Mouse (Mus musculus): ENCODE measurements around the gene Rab5c. TPM values are rescaled to one million over a fixed set of nuclear protein-coding genes. Genes with fewer than 3 reads are reported as not detected.
A peak's percentile ranks its signal among the peaks of the same experiment; 100 is the strongest.

Rab5c gene
- polyA plus RNA-seq, 2 experiments, result 73.2 to 188 TPM

DNA sequence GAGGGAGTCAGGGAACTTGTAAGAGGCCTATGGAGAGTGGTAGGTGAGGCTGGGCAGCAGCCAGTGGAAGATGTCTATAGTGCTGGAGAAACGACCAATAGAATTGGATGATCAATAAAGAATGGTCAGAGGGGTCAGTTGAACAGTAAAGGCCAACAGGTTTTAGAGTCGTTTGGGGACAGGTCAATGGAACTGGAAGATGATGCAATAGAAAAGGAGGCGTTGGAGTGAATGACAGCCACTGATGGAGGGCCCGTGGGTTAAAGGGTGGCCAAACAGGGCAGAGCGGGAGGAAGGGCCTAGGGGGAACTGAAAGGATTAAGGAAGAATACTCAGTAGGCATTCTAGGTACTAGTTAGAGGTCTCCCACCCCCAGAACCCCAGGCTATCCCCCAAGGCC lies 9.1 kb upstream of the Rab5c start:
- ATAC-seq (ENCODE audit: low FRiP score, low read depth) (no peak), DNase-seq (ENCODE audit: low spot score) (no peak)
- H3K9me3 ChIP-seq (ENCODE audit: control insufficient read depth, low read length), result no peaks in the 10 kb centered on the region
- H3K9ac ChIP-seq (ENCODE audit: low read depth, low read length, severe bottlenecking), result no peak overlapping the region
- WGBS, result 68% methylated on average over 5 of the region's 5 CpGs
- H3K27me3 ChIP-seq (ENCODE audit: control insufficient read depth, insufficient read depth, low read length), result no peaks in the 10 kb centered on the region
- no peak overlapping the region for H3K4me2 ChIP-seq (replicated peaks; ENCODE audit: low read depth, low read length, severe bottlenecking)
- TF ChIP-seq POLR2A (IDR thresholded peaks at IDR 0.05; ENCODE audit: borderline replicate concordance, extremely low read depth, insufficient read depth, insufficient read length), result no peak
- no peak overlapping the region for H3K4me3 ChIP-seq (replicated peaks; ENCODE audit: low read length)
- H3K36me3 ChIP-seq (ENCODE audit: control insufficient read depth, insufficient read depth, low read length), result no peaks in the 10 kb centered on the region
- H3K4me1 ChIP-seq (ENCODE audit: control insufficient read depth, insufficient read depth, low read length), result no peaks in the 10 kb centered on the region
- no peak overlapping the region for H3K27ac ChIP-seq (replicated peaks; ENCODE audit: low read depth, low read length)

GRCm38 (mm10) chr11:100746546-100746945 lies 8.5 kb upstream of the Rab5c start:
- TF ChIP-seq POLR2A (IDR thresholded peaks at IDR 0.05; ENCODE audit: borderline replicate concordance, extremely low read depth, insufficient read depth, insufficient read length), result no peak
- H3K4me2 ChIP-seq (replicated peaks; ENCODE audit: low read depth, low read length, severe bottlenecking), result no peak overlapping the region
- no peak overlapping the region for H3K27ac ChIP-seq (replicated peaks; ENCODE audit: low read depth, low read length)
- no peaks in the 10 kb centered on the region for H3K36me3 ChIP-seq (ENCODE audit: control insufficient read depth, insufficient read depth, low read length)
- no peak overlapping the region for H3K9ac ChIP-seq (ENCODE audit: low read depth, low read length, severe bottlenecking)
- DNase-seq (ENCODE audit: low spot score) (no peak), ATAC-seq (ENCODE audit: low FRiP score, low read depth) (no peak)
- H3K4me3 ChIP-seq (replicated peaks; ENCODE audit: low read length), result no peak overlapping the region
- WGBS, result 82% methylated on average over 10 of the region's 10 CpGs
- H3K4me1 ChIP-seq (ENCODE audit: control insufficient read depth, insufficient read depth, low read length), result no peaks in the 10 kb centered on the region
- H3K9me3 ChIP-seq (ENCODE audit: control insufficient read depth, low read length), result no peaks in the 10 kb centered on the region
- no peaks in the 10 kb centered on the region for H3K27me3 ChIP-seq (ENCODE audit: control insufficient read depth, insufficient read depth, low read length)

GRCm38 (mm10) chr11:100745085-100745484 lies 7.1 kb upstream of the Rab5c start:
- Histone ChIP-seq H3K4me1 (ENCODE audit: control insufficient read depth, insufficient read depth, low read length) (no peaks in the 10 kb centered on the region), H3K9ac (ENCODE audit: low read depth, low read length, severe bottlenecking) (no peak overlapping the region; the same call in 1 of the 2 replicates), H3K27ac (replicated peaks; ENCODE audit: low read depth, low read length) (no peak overlapping the region), H3K4me2 (replicated peaks; ENCODE audit: low read depth, low read length, severe bottlenecking) (no peak overlapping the region), H3K9me3 (ENCODE audit: control insufficient read depth, low read length) (no peaks in the 10 kb centered on the region), H3K27me3 (ENCODE audit: control insufficient read depth, insufficient read depth, low read length) (no peaks in the 10 kb centered on the region), H3K36me3 (ENCODE audit: control insufficient read depth, insufficient read depth, low read length) (no peaks in the 10 kb centered on the region), H3K4me3 (replicated peaks; ENCODE audit: low read length) (no peak overlapping the region)
- WGBS, result 18% methylated on average over 6 of the region's 6 CpGs
- ATAC-seq (ENCODE audit: low FRiP score, low read depth) (no peak), DNase-seq (ENCODE audit: low spot score) (peak; percentile 27)
- TF ChIP-seq POLR2A (IDR thresholded peaks at IDR 0.05; ENCODE audit: borderline replicate concordance, extremely low read depth, insufficient read depth, insufficient read length), result no peak

GRCm38 (mm10) chr11:100741348-100741747 lies 3.3 kb upstream of the Rab5c start:
- Histone ChIP-seq H3K27ac (replicated peaks; ENCODE audit: low read depth, low read length) (no peak overlapping the region), H3K9me3 (ENCODE audit: control insufficient read depth, low read length) (no peaks in the 10 kb centered on the region), H3K4me3 (replicated peaks; ENCODE audit: low read length) (no peak overlapping the region), H3K4me2 (replicated peaks; ENCODE audit: low read depth, low read length, severe bottlenecking) (no peak overlapping the region), H3K4me1 (ENCODE audit: control insufficient read depth, insufficient read depth, low read length) (peaks cover 7% of the 10 kb centered on the region; the same call in 1 of the 2 replicates), H3K36me3 (ENCODE audit: control insufficient read depth, insufficient read depth, low read length) (no peaks in the 10 kb centered on the region), H3K9ac (ENCODE audit: low read depth, low read length, severe bottlenecking) (no peak overlapping the region), H3K27me3 (ENCODE audit: control insufficient read depth, insufficient read depth, low read length) (no peaks in the 10 kb centered on the region)
- TF ChIP-seq POLR2A (IDR thresholded peaks at IDR 0.05; ENCODE audit: borderline replicate concordance, extremely low read depth, insufficient read depth, insufficient read length), result no peak
- DNase-seq (ENCODE audit: low spot score), result no peak
- no peak for ATAC-seq (ENCODE audit: low FRiP score, low read depth)
- 69% methylated on average over 6 of the region's 6 CpGs for WGBS

DNA sequence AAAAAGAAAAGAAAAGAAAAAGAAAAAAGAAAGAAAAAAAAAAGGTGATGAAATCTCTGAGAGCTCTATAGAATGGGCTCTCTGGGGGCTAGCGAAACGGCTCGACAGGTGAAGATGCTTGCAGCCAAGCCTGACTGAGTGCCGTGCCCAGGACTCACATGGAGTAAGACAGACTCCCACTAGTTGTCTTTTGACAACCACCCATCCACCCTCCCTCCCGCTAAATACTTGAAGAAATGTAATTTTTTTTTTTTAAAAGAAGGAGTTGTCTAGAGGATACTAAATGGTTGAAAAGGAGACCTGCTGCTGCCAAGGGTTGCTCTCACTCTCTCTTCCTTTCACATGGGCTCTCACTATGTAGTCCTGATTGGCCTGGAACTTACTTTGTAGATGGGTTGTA lies 734 bp upstream of the Rab5c start:
- ATAC-seq (ENCODE audit: low FRiP score, low read depth) (no peak), DNase-seq (ENCODE audit: low spot score) (no peak)
- no peak for TF ChIP-seq POLR2A (IDR thresholded peaks at IDR 0.05; ENCODE audit: borderline replicate concordance, extremely low read depth, insufficient read depth, insufficient read length)
- Histone ChIP-seq H3K4me1 (ENCODE audit: control insufficient read depth, insufficient read depth, low read length) (peaks cover 7% of the 10 kb centered on the region; the same call in 1 of the 2 replicates), H3K9me3 (ENCODE audit: control insufficient read depth, low read length) (no peaks in the 10 kb centered on the region), H3K4me3 (replicated peaks; ENCODE audit: low read length) (peak overlapping the region; percentile 95), H3K27ac (replicated peaks; ENCODE audit: low read depth, low read length) (0 out of 2 replicates have a peak overlapping the region, but pooled peaks have one; percentile 14), H3K27me3 (ENCODE audit: control insufficient read depth, insufficient read depth, low read length) (no peaks in the 10 kb centered on the region), H3K4me2 (replicated peaks; ENCODE audit: low read depth, low read length, severe bottlenecking) (peak overlapping the region; percentile 82), H3K9ac (ENCODE audit: low read depth, low read length, severe bottlenecking) (peak overlapping the region; percentile 93; the same call in 1 of the 2 replicates), H3K36me3 (ENCODE audit: control insufficient read depth, insufficient read depth, low read length) (peaks cover 5% of the 10 kb centered on the region; the same call in 1 of the 2 replicates)
- 21% methylated on average over 5 of the region's 5 CpGs for WGBS
